Mouse (Mus musculus) embryonic facial prominence, embryonic 10.5 days (tissue): ENCODE measurements around the gene Acot1. TPM values are rescaled to one million over a fixed set of nuclear protein-coding genes. Genes with fewer than 3 reads are reported as not detected.
A peak's percentile ranks its signal among the peaks of the same experiment; 100 is the strongest.
"Not testable (repeated sequence)": the region's sequence is repeated elsewhere in the genome, so short reads cannot be mapped to it uniquely, and the experiment has no call there.

Experiments
- DNase-seq: peaks from one replicate; pipeline ENCODE4 v3.0.0-alpha.2; 2017; ENCODE audit warnings: low spot score
- H3K27ac ChIP-seq: fragments of 300-500 bp; sonication (generic); replicated peaks from 2 replicates; pipeline ENCODE4 v1.5.1; 2016; ENCODE audit warnings: mild to moderate bottlenecking
- H3K27me3 ChIP-seq: fragments of 300-500 bp; sonication (generic); replicated peaks from 2 replicates; pipeline ENCODE4 v1.6.1; 2016; ENCODE audit warnings: low read depth, mild to moderate bottlenecking; ENCODE audit not compliant: poor library complexity, severe bottlenecking
- H3K36me3 ChIP-seq: fragments of 300-500 bp; sonication (generic); replicated peaks from 2 replicates; pipeline ENCODE4 v1.6.1; 2016; ENCODE audit warnings: mild to moderate bottlenecking, moderate library complexity
- H3K4me1 ChIP-seq: fragments of 300-500 bp; sonication (generic); 2 replicates; pipeline ENCODE4 v1.6.1; 2016
- H3K4me3 ChIP-seq: fragments of 300-500 bp; sonication (generic); 2 replicates; pipeline ENCODE4 v1.5.1; 2016; ENCODE audit warnings: mild to moderate bottlenecking, moderate library complexity
- H3K9me3 ChIP-seq: fragments of 300-500 bp; sonication (generic); 2 replicates; pipeline ENCODE4 v1.6.1; 2016; ENCODE audit warnings: mild to moderate bottlenecking
- WGBS: fragments of 180-500 bp; shearing (Covaris S2); methylation state at CpG from one replicate; pipeline ENCODE4 v1.1.7; 2016; 5-methylcytosine and 5-hydroxymethylcytosine counted together
- polyA plus RNA-seq: library from polyadenylated mRNA; unstranded; fragments of >200 nt; fragmentation: Nextera tagmentation; extraction: Ambion mirVana; gene quantifications from 2 replicates; pipeline ENCODE4 v1.2.1, GENCODE M21; 2016

Acot1 gene
- 21.5 and 29.6 TPM in 2 replicates for polyA plus RNA-seq

DNA sequence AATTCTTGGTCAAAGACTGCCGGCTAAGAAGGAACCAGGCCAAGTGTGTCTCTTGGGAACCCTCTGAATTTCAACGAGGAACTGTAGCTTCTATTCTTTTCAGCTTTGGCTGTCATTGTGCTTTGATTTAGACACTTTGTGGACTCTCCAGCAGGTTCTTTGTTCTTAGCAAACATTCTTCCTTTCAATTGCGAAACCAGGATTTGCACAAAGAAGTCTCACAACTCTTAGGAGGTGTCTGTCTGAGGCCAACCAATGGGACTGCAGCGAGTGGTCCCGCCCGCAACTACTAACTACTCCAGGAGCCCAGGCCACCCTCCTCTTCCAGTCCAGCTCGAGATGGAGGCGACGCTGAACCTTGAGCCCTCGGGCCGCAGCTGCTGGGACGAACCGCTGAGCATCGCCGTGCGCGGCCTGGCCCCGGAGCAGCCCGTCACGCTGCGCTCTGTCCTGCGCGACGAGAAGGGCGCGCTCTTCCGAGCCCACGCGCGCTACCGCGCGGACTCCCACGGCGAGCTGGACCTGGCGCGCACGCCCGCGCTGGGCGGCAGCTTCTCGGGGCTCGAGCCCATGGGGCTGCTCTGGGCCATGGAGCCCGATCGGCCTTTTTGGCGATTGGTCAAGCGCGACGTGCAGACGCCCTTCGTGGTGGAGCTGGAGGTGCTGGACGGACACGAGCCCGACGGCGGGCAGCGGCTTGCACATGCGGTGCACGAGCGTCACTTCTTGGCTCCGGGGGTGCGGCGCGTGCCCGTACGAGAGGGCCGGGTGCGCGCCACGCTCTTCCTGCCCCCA is at the start of gene Acot1:
Acot1 (plus strand) TSS at position 320 of the 795 bp plus-strand sequence.
- peak within 1 kb of the TSS; percentile 81 for H3K27ac ChIP-seq
- 1% methylated on average over 70 of the region's 70 CpGs for WGBS
- H3K4me1 ChIP-seq, result peaks cover 19% of the 10 kb centered on the region

DNA sequence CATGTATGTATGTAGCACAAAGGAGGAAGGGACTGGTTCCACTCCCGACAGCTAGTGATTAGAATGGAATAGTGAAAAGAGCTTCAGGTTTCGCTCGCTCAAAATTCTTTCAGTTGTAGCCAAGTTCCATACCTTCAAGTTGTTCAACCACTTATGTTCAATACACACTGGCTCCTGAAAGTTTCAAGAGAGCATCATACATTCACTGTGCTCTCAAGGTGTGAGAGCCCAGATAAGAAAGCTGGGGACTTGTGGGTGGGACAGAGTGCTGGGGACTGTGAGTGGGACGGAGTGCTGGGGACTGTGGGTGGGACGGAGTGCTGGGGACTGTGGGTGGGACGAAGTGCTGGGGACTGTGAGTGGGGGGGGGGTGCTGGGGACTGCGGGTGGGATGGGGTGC is 44.1 kb upstream of the Acot1 start:
- Histone ChIP-seq H3K4me3 (no peak overlapping the region), H3K36me3 (no peaks in the 10 kb centered on the region), H3K9me3 (no peaks in the 10 kb centered on the region), H3K27me3 (no peaks in the 10 kb centered on the region), H3K4me1 (no peaks in the 10 kb centered on the region), H3K27ac (no peak overlapping the region)
- WGBS, result 90% methylated on average over 7 of the region's 7 CpGs
- no peak for DNase-seq

More for the DNA sequence above, at the start of gene Acot1:
- H3K27me3 ChIP-seq, H3K9me3 ChIP-seq, H3K36me3 ChIP-seq: not testable (repeated sequence)
- peak; percentile 82 for DNase-seq
- H3K4me3 ChIP-seq, result peak within 1 kb of the TSS; percentile 58

DNA sequence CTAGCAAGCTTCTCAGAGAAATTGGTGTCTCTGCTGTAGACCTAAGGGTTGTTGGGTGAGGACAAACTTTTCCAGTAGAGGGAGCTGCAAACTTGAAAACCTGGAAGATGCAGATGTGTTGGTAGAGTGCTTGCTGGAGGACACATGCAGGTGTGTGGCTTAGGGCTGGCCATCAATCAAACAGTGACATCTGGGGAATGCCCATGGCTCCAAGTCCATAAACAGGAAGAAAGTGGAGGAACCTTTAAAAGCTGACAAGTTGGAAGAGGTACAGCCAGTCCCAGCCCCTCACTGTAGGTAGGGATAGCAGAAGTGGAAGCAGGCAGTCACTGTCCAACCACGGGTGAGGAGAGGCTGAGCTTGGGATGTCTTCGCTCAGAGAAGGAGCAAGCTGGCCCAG is 37.2 kb upstream of the Acot1 start:
- peak; percentile 32 for DNase-seq
- H3K4me3 ChIP-seq, result no peak overlapping the region
- H3K27me3 ChIP-seq, result no peaks in the 10 kb centered on the region
- H3K27ac ChIP-seq, result no peak overlapping the region
- H3K4me1 ChIP-seq, result no peaks in the 10 kb centered on the region
- WGBS, result 75% methylated on average over 2 of the region's 2 CpGs
- no peaks in the 10 kb centered on the region for H3K36me3 ChIP-seq
- H3K9me3 ChIP-seq, result peaks cover 6% of the 10 kb centered on the region; the same call in 1 of the 2 replicates

DNA sequence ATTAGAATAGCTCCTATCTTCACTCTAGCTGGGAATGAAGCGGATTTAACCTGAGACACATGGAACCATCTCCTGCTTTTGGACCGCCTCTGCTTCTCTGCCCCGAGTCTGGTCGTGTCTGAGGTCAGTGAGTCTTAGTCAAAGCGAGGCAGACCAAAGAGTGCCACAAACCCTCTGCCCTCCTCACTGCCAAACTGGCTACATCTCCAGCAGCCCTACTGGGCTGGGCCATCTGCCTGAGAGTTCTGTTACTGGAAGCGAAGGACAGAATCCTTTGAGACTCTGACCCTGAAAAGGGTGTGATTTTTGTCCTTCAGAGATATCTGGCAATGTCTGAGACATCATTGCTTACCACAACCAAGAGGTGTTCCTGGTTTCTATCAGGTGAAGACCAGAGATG is 30.4 kb upstream of the Acot1 start:
- Histone ChIP-seq H3K4me1 (no peaks in the 10 kb centered on the region), H3K9me3 (peaks cover 6% of the 10 kb centered on the region; the same call in 1 of the 2 replicates), H3K27me3 (no peaks in the 10 kb centered on the region), H3K4me3 (no peak overlapping the region), H3K36me3 (no peaks in the 10 kb centered on the region), H3K27ac (no peak overlapping the region)
- no peak for DNase-seq
- WGBS, result 89% methylated on average over 6 of the region's 6 CpGs

- Histone ChIP-seq H3K4me1 (no peaks in the 10 kb centered on the region), H3K27me3 (no peaks in the 10 kb centered on the region), H3K27ac (no peak overlapping the region), H3K36me3 (no peaks in the 10 kb centered on the region), H3K9me3 (no peaks in the 10 kb centered on the region), H3K4me3 (no peak overlapping the region)
- WGBS, result 91% methylated on average over 4 of the region's 4 CpGs
- DNase-seq, result no peak
Observed at GRCm38 (mm10) chr12:83981615-83982014, 27.7 kb upstream of the Acot1 start.

- no peak for DNase-seq
- H3K27ac ChIP-seq, result no peak within 1 kb of the TSS
- H3K4me1 ChIP-seq, result peaks cover 11% of the 10 kb centered on the region
- 0 out of 2 replicates have a peak, but pooled peaks cover 2% of the 10 kb centered on the region for H3K36me3 ChIP-seq
- no peak within 1 kb of the TSS for H3K4me3 ChIP-seq
- H3K9me3 ChIP-seq, result no peaks in the 10 kb centered on the region
- H3K27me3 ChIP-seq, result no peaks in the 10 kb centered on the region
- WGBS, result 84% methylated on average over 4 of the region's 4 CpGs
Observed at GRCm38 (mm10) chr12:83984752-83985151, 24.5 kb upstream of the Acot1 start, which contains the start of gene Heatr4. Gene Heatr4, minus strand, starts transcription at chr12:83984852.

DNA sequence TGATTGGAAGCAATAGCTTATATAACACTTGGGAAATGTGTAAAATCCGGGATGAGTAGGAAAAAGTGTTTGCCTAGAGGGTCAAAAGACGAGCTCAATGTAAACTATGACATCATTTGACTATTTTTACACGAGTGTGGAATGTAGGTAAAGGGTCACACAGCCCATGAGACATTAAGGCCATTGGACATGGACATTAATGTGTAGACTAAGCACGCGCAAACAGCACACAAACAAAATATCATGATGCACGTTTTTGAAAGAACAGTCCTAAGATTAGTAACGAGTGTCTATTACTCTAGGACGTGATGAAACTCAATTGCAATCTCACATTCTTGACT is 22.1 kb upstream of the Acot1 start:
- Histone ChIP-seq H3K36me3 (0 out of 2 replicates have a peak, but pooled peaks cover 2% of the 10 kb centered on the region), H3K4me3 (peak overlapping the region; percentile 70), H3K9me3 (no peaks in the 10 kb centered on the region), H3K27me3 (no peaks in the 10 kb centered on the region), H3K4me1 (peaks cover 11% of the 10 kb centered on the region), H3K27ac (peak overlapping the region; percentile 91)
- DNase-seq, result no peak
- WGBS, result 38% methylated on average over 8 of the region's 8 CpGs

DNA sequence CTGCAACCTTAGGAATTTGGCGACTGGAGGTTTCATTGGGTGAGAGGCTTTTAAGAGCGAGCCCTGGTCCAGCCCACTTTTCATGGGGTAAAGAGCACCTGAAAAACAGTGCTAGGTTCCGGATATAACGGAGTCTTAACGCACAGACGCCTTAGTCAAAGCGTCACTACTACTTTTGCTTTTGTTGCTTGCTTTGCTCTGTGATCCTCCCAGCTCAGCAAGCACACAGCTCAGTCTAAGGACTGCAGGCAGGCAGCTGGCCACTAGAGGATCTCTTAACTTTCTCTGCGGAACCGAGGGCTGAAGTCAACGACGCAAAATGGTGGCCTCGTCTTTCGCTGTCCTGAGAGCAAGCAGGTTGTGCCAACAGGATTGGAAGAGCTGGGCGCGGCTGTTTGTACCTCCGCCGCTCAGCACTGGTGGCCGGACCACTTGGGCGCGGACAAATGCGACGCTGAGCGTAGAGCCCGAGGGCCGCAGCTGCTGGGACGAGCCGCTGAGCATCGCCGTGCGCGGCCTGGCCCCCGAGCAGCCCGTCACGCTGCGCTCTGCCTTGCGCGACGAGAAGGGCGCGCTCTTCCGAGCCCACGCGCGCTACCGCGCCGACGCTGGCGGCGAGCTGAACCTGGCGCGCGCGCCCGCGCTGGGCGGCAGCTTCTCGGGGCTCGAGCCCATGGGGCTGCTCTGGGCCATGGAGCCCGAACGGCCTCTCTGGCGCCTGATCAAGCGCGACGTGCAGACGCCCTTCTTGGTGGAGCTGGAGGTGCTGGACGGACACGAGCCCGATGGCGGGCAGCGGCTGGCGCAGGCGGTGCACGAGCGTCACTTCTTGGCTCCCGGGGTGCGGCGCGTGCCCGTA is 21.5 kb upstream of the Acot1 start, which contains the start of gene Acot2:
Acot2 (plus strand) TSS at position 279 of the 859 bp plus-strand sequence.
- H3K27me3 ChIP-seq, result no peaks in the 10 kb centered on the region
- H3K9me3 ChIP-seq, result no peaks in the 10 kb centered on the region
- H3K27ac ChIP-seq, result peak within 1 kb of the TSS; percentile 91
- peak within 1 kb of the TSS; percentile 70 for H3K4me3 ChIP-seq
- peak; percentile 84 for DNase-seq
- H3K36me3 ChIP-seq, result peaks cover 3% of the 10 kb centered on the region
- H3K4me1 ChIP-seq, result peaks cover 11% of the 10 kb centered on the region
- WGBS, result under 1% methylated on average over 80 of the region's 80 CpGs

DNA sequence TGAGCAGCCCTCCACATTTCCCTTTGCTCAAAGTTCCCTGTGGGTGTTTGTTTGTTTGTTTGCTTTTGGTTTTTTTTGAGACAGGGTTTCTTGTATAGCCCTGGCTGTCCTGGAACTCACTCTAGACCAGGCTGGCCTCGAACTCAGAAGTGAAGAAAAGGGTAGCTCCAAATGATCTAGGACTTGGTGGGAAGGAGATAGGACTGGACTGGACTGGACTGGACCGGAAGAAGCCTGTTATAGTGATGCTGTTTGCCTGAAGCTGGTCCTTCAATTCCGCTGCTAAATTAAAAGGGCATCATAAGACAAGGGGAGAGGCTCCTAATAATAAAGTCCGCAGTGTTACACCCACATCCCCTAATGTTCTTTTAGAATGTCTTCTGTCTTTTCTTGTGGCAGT is 20.8 kb upstream of the Acot1 start:
- H3K9me3 ChIP-seq, result no peaks in the 10 kb centered on the region

DNA sequence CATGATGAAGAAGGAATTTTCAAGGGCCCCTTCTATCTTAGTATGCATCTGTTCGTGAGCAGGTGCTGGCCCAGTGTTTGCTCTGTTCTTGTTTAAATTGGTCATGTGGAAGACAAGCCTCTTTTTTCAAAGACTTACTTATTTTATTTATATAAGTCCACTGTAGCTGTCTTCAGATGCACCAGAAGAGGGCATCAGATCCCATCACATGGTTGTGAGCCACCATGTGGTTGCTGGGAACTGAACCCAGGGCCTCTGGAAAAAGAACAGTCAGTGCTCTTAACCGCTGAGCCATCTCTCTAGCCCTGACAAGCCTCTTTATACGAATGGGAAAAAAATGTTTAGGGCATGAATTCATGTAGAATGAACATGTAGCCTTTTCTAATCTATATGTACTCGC is 19.9 kb upstream of the Acot1 start:
- DNase-seq, result no peak
- H3K27ac ChIP-seq, result no peak overlapping the region
- 94% methylated on average over 4 of the region's 4 CpGs for WGBS

More for the DNA sequence above, 20.8 kb upstream of the Acot1 start:
- H3K27ac ChIP-seq, result peak overlapping the region; percentile 91
- peaks cover 11% of the 10 kb centered on the region for H3K4me1 ChIP-seq
- WGBS, result 69% methylated on average over 4 of the region's 4 CpGs
- peak overlapping the region; percentile 70 for H3K4me3 ChIP-seq
- no peaks in the 10 kb centered on the region for H3K27me3 ChIP-seq
- no peak for DNase-seq
- H3K36me3 ChIP-seq, result peaks cover 10% of the 10 kb centered on the region

GRCm38 (mm10) chr12:83997221-83997620 is 12.1 kb upstream of the Acot1 start:
- no peak overlapping the region for H3K27ac ChIP-seq
- WGBS, result 74% methylated on average over 2 of the region's 2 CpGs
- no peaks in the 10 kb centered on the region for H3K27me3 ChIP-seq
- peaks cover 17% of the 10 kb centered on the region for H3K36me3 ChIP-seq
- no peaks in the 10 kb centered on the region for H3K4me1 ChIP-seq
- no peak overlapping the region for H3K4me3 ChIP-seq
- DNase-seq, result no peak
- H3K9me3 ChIP-seq, result 0 out of 2 replicates have a peak, but pooled peaks cover 9% of the 10 kb centered on the region

More for the DNA sequence above, 19.9 kb upstream of the Acot1 start:
- peaks cover 11% of the 10 kb centered on the region for H3K4me1 ChIP-seq
- H3K27me3 ChIP-seq, result no peaks in the 10 kb centered on the region
- no peaks in the 10 kb centered on the region for H3K9me3 ChIP-seq
- no peak overlapping the region for H3K4me3 ChIP-seq
- peaks cover 17% of the 10 kb centered on the region for H3K36me3 ChIP-seq

GRCm38 (mm10) chr12:83998341-83999107 is 10.8 kb upstream of the Acot1 start:
- Histone ChIP-seq H3K27me3 (no peaks in the 10 kb centered on the region), H3K4me1 (no peaks in the 10 kb centered on the region)

More at GRCm38 (mm10) chr12:83998341-83999107, 10.8 kb upstream of the Acot1 start:
- DNase-seq, result no peak
- 62% methylated on average over 11 of the region's 11 CpGs for WGBS
- peaks cover 11% of the 10 kb centered on the region; the same call in 1 of the 2 replicates for H3K9me3 ChIP-seq
- no peak overlapping the region for H3K4me3 ChIP-seq
- no peak overlapping the region for H3K27ac ChIP-seq
- peaks cover 9% of the 10 kb centered on the region for H3K36me3 ChIP-seq
